Mouse (Mus musculus) G1E (cell line): ENCODE measurements around the gene AI481877.

ENCODE experiments used
- CTCF ChIP-seq: IDR thresholded peaks from 2 replicates; pipeline ENCODE4 v1.5.1; 2012; ENCODE audit warnings: low read depth, low read length, inconsistent platforms, mixed read lengths
- GATA1 ChIP-seq: IDR thresholded peaks from 2 replicates; pipeline ENCODE4 v1.6.1; 2012; ENCODE audit warnings: borderline replicate concordance, low read length, inconsistent platforms, mixed read lengths
- GATA2 ChIP-seq: IDR thresholded peaks from 2 replicates; pipeline ENCODE4 v1.6.1; 2012; ENCODE audit warnings: low read depth, low read length, inconsistent platforms, borderline replicate concordance
- TAL1 ChIP-seq: conservative IDR thresholded peaks from 2 replicates; pipeline ENCODE4 v1.6.1; 2012; ENCODE audit warnings: low read depth, low read length, inconsistent platforms, mixed read lengths

GRCm38 (mm10) chr4:58998688-58999087 lies 140.1 kb downstream of the AI481877 start:
- no peak for TF ChIP-seq CTCF
- no peak for TF ChIP-seq GATA1
- no peak for TF ChIP-seq TAL1
- no peak for TF ChIP-seq GATA2
